Mouse (Mus musculus) ovary, postnatal 10 days (tissue): ENCODE results near the gene Gm17349.
"Not testable (repeated sequence)": the region's sequence is repeated elsewhere in the genome, so short reads cannot be mapped to it uniquely, and the experiment has no call there.

ENCODE experiments used
- DNase-seq: peaks from one replicate; pipeline ENCODE4 v3.0.0; 2022; ENCODE audit warnings: low spot score

Gene Gm17349

GRCm38 (mm10) chr15:99717386-99718334 is 12.4 kb upstream of the Gm17349 start, which contains the start of gene Gpd1:
Gpd1 (plus strand) TSS chr15:99717515.
- DNase-seq, result no peak

- DNase-seq, result no peak
Measured at GRCm38 (mm10) chr15:99716814-99717213, 11.5 kb upstream of the Gm17349 start.

GRCm38 (mm10) chr15:99715982-99716746 is 10.9 kb upstream of the Gm17349 start:
- no peak for DNase-seq

GRCm38 (mm10) chr15:99715361-99715865 is 10.1 kb upstream of the Gm17349 start:
- no peak for DNase-seq

GRCm38 (mm10) chr15:99714858-99715257 is 9.6 kb upstream of the Gm17349 start:
- DNase-seq, result no peak

- DNase-seq, result no peak
Measured at GRCm38 (mm10) chr15:99714206-99714605, 8.9 kb upstream of the Gm17349 start.

- no peak for DNase-seq
Measured at GRCm38 (mm10) chr15:99713569-99713968, 8.3 kb upstream of the Gm17349 start.

- no peak for DNase-seq
Measured at GRCm38 (mm10) chr15:99712666-99713559, 7.6 kb upstream of the Gm17349 start.

GRCm38 (mm10) chr15:99711491-99711890 is 6.2 kb upstream of the Gm17349 start:
- DNase-seq, result no peak

GRCm38 (mm10) chr15:99710221-99711190 is 5.2 kb upstream of the Gm17349 start:
- no peak for DNase-seq

- no peak for DNase-seq
Measured at GRCm38 (mm10) chr15:99708176-99708575, 2.9 kb upstream of the Gm17349 start.

- DNase-seq, result no peak
Measured at GRCm38 (mm10) chr15:99704881-99705280, 409 bp downstream of the Gm17349 start.

GRCm38 (mm10) chr15:99704041-99704681 is 1.1 kb downstream of the Gm17349 start:
- no peak for DNase-seq

- no peak for DNase-seq
Measured at GRCm38 (mm10) chr15:99703676-99704040, 1.6 kb downstream of the Gm17349 start.

GRCm38 (mm10) chr15:99703104-99703503 is 2.2 kb downstream of the Gm17349 start:
- DNase-seq, result no peak

GRCm38 (mm10) chr15:99701999-99702900 is 3.0 kb downstream of the Gm17349 start, which contains the start of gene Smarcd1:
Smarcd1 (plus strand) TSS chr15:99702129.
- peak; percentile 95 for DNase-seq

GRCm38 (mm10) chr15:99701640-99701998 is 3.7 kb downstream of the Gm17349 start:
- DNase-seq, result not testable (repeated sequence)

GRCm38 (mm10) chr15:99700219-99701106 is 4.8 kb downstream of the Gm17349 start:
- DNase-seq, result no peak
